Mouse (Mus musculus): Measurements from ENCODE around the gene Asic3.

The Asic3 gene

GRCm38 (mm10) chr5:24413042-24413693 lies at the start of gene Asic3:
Gene Asic3 (plus strand): TSS chr5:24413392.
- 58% methylated on average over 11 of the region's 11 CpGs for WGBS

GRCm38 (mm10) chr5:24363467-24363866 lies 49.7 kb upstream of the Asic3 start:
- 74% methylated on average over 2 of the region's 2 CpGs for WGBS

- WGBS: 76% methylated on average over 3 of the region's 3 CpGs
Observed at GRCm38 (mm10) chr5:24364061-24364460, 49.1 kb upstream of the Asic3 start.

GRCm38 (mm10) chr5:24364508-24364907 lies 48.7 kb upstream of the Asic3 start, which contains the start of gene Nos3:
Gene Nos3 (plus strand): TSS chr5:24364810.
- 63% methylated on average over 12 of the region's 12 CpGs for WGBS

GRCm38 (mm10) chr5:24364963-24365362 lies 48.2 kb upstream of the Asic3 start:
- 82% methylated on average over 10 of the region's 10 CpGs for WGBS

GRCm38 (mm10) chr5:24365528-24365927 lies 47.7 kb upstream of the Asic3 start:
- 64% methylated on average over 5 of the region's 5 CpGs for WGBS

DNA sequence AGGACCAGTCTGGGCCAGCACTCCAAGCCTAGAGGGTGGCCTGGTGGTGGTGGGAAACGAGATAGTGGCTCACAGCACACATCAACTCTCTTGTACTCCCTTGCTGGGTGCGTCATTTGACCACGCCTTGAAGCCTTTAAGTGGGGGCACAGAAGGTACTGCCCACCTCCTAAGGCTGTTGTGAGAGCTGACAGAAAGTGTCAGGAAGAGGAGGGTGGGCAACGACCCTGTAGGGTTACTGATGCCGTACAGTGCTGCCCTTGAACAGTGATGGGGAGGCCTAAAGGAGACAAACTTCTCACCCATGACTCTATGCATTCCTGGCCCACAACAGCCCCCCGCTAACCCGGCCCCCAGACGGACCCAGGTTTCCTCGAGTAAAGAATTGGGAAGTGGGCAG lies 46.8 kb upstream of the Asic3 start:
- 90% methylated on average over 9 of the region's 9 CpGs for WGBS

DNA sequence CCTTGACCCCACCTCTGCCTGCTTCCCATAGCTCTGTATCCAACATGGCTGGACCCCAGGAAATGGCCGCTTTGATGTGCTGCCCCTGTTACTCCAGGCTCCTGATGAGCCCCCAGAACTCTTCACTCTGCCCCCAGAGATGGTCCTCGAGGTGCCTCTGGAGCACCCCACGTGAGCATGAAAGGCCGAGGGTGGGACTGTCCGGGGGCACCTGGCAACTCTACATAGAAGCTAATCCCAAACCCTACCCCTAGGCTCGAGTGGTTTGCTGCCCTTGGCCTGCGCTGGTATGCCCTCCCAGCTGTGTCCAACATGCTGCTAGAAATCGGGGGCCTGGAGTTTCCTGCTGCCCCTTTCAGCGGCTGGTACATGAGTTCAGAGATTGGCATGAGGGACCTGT lies 43.4 kb upstream of the Asic3 start:
- WGBS: 86% methylated on average over 9 of the region's 9 CpGs

GRCm38 (mm10) chr5:24373807-24374206 lies 39.4 kb upstream of the Asic3 start:
- WGBS: 81% methylated on average over 5 of the region's 5 CpGs

DNA sequence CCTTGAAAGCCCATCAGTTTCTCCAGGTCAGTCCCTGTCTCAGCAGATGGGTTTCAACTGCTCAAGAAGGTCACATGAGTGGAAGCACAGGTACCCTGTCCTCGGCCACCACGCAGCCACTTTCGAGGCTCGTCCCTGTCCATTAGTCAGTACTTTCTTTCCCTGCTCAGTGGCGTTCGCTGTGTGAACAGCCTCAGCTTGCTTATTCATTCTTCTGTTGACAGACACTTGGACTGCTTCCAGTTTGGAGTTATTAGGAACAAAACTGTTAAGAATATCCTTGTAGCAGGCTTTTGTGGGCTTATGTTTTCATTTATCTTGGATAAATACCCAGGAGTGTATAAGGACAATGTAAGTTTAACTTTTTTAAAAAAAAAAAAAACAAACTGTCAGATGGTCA lies 39.0 kb upstream of the Asic3 start:
- WGBS: 51% methylated on average over 6 of the region's 6 CpGs

DNA sequence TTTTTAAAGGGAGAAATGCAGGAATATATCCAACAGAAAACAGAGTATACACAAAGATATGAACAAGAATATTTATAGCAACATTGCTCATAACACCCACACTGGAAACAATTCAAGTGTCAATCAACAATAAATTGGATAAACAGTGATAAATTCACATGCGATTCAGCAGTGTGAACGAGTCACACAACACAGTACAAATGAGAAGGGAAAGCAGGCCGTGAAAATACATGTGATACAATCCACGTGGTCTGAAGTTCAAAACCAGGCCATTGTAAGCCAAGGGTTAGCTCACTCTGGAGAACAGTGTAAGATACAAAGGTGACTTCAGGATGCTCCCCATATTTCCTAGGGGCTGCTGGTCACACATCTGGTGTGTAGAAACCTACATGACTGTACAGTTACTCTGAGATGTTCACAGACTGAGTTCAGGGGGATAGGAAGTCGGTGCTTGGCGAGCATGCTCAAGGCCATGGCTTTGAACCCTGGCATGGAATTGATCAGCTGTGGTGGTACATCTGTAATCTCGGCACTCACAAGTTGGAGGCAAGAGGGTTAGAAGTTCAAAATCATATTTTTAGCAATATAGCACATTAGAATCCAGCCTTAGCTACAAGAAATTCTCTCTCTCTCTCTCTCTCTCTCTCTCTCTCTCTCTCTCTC lies 38.4 kb upstream of the Asic3 start:
- 72% methylated on average over 7 of the region's 7 CpGs for WGBS

GRCm38 (mm10) chr5:24378700-24379099 lies 34.5 kb upstream of the Asic3 start:
- WGBS: 82% methylated on average over 2 of the region's 2 CpGs

- 59% methylated on average over 4 of the region's 4 CpGs for WGBS
Observed at GRCm38 (mm10) chr5:24379501-24379900, 33.7 kb upstream of the Asic3 start.

DNA sequence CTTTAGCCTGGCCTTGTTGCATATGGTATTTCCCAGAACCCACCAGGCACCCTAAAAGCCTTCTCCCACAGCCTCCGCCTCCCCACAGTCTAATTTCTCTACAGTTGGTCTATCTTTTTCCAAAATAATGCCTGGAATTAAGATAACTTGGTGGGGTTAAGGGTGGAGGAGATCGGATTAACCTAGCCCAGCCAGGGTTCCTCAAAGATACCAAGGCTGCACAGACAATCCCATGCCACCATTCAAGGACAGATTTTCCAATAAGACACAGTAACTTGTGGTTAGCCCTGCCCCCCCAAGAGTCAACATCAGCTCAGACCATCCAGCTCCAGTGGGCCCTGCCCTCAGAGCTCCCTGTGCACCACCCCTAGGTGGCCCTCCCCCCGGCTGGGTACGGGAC lies 32.7 kb upstream of the Asic3 start:
- WGBS: 93% methylated on average over 4 of the region's 4 CpGs

DNA sequence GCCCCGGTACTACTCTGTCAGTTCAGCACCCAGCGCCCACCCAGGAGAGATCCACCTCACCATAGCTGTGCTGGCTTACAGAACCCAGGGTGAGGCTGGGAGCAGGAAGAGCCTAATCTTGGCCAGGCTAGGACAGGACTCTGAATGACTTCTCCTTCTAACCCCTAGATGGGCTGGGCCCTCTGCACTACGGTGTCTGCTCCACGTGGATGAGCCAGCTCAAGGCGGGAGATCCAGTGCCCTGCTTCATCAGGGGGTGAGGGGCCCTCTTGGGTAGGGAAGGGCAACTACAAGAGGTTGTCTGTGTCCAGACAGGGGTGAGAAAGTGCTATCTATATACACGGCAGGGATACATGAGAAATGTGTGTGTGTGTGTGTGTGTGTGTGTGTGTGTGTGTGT lies 31.7 kb upstream of the Asic3 start:
- WGBS: 82% methylated on average over 6 of the region's 6 CpGs

- WGBS: 84% methylated on average over 2 of the region's 2 CpGs
Observed at GRCm38 (mm10) chr5:24381988-24382387, 31.2 kb upstream of the Asic3 start.

DNA sequence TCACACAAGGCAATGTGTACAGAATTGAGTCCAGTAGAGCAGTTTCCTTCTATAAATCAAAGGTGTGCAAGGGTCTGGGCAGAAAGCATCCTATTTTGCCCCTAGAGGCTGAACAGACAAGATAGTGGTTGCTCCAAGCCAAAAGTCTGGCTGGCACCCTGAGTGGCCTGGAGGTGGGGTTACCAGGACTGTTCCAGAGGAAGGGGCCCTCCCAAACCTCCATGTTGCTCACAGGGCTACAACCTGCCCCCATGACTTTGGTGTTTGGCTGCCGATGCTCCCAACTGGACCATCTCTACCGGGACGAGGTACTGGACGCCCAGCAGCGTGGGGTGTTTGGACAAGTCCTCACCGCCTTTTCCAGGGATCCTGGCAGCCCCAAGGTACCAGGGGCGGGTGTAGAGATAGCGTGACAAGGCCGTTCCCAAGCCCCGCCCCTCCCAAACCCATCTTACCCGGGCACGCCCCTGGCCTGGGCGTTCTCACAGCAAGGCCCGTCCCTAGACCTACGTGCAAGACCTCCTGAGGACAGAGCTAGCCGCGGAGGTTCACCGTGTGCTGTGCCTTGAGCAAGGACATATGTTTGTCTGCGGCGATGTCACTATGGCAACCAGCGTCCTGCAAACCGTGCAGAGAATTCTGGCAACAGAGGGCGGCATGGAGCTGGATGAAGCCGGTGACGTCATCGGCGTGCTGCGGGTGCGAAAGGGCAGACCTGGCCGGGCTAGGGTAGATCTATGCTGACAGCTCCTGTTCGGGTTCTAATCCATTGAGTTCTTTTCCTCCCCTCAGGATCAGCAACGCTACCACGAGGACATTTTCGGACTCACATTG lies 29.9 kb upstream of the Asic3 start:
- 2% methylated on average over 34 of the region's 34 CpGs for WGBS

GRCm38 (mm10) chr5:24384407-24384806 lies 28.8 kb upstream of the Asic3 start:
- WGBS: 26% methylated on average over 6 of the region's 6 CpGs

DNA sequence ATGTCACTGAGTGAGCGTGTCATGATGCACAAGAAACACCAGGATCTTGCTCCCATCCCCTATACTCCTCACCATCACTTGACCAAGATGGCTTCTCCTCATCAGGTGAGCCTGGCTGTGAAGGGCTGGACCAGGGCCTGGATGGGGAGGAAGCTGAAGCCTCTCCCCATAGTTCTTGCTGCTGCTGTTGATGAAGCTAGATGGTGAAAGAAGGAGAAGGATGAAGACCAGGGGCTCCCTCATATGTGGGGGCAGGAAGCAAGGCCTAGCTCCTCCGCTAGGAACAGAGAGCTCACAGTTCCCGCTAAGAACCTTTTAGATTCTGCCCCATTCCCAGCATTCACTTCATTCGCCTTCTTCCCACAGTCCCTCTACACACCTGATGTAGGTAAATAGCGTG lies 27.8 kb upstream of the Asic3 start:
- WGBS: 96% methylated on average over 5 of the region's 5 CpGs

DNA sequence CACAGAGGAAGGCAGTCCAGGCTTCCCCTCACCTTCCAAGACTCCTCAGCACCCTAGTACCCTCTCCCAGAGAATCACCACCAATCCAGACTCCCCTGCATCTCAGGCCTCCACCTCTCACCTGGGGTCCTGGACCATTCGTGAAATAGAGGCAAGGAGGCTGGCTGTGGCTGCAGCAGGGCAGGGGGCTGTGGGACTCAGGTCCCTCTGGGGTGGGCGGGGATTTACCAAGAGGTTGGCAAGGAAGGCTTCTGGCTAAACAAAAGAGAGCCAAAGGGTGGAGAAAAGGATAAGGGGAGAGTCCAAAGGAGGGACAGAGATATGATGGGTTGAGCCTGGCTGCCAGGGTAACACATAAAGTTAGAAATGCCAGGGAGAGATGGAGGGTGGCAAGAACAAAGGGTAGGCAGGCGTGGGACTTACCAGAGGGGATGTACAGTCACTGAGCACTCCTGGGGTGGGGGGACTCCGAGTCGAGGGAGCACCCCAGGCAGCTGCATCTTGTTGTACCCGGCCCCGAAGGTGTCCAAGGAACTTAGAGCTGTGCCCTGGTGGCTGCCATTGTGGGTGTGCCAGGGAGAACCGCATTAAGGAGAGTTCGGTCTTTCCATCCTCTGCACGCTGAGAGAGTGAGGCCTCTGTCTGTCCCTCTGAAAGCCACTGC lies 27.2 kb upstream of the Asic3 start:
- WGBS: 81% methylated on average over 10 of the region's 10 CpGs

- 1% methylated on average over 73 of the region's 73 CpGs for WGBS
Observed at GRCm38 (mm10) chr5:24387264-24388241, 25.6 kb upstream of the Asic3 start.
